Mouse (Mus musculus): ENCODE results near the gene Tspan31.

The Tspan31 gene

GRCm38 (mm10) chr10:127070190-127071121, at the start of gene Tspan31:
Gene Tspan31 (minus strand): TSS chr10:127070264.
- peak; percentile 91 for DNase-seq (ENCODE audit: low read depth, low spot score)

DNA sequence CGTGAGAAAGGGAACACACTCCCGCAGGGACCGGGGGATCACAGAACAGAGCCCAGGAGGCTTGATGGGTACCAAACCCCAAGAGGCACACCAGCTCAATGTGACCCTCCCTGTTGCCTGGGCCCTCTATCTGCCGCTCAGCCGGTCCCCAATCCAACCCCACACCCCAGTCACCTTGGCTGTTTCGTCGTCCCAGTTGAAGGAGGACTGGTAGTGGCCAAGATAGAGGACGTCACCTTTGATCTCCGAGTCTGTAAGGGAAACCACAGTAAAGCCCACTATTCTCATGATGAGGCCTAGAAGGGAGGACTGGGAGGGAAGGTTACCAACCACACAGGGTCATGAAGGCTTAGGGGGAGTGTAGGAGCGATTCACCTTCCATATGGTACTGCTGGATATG, 49.2 kb upstream of the Tspan31 start:
- no peak for DNase-seq (ENCODE audit: low read depth, low spot score)

- no peak for DNase-seq (ENCODE audit: low read depth, low spot score)
Observed at GRCm38 (mm10) chr10:127118470-127118869, 48.4 kb upstream of the Tspan31 start.

DNA sequence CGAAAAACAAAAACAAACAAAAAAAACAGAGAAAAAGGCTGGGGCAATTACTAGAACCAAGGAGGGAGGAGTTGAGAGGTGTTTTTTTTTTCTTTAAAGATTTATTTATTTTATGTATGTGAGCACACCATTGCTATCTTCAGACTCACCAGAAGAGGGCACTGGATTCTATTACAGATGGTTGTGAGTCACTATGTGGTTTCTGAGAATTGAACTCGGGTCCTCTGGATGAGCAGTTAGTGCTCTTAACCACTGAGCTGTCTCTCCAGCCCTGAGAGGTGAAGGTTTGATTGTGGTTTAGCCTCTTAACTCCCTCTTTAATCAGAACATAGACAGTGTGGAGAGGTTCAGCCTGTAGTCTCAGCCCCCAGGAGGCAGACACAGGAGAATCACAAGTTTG, 45.0 kb upstream of the Tspan31 start:
- DNase-seq (ENCODE audit: low read depth, low spot score) = peak; percentile 53

DNA sequence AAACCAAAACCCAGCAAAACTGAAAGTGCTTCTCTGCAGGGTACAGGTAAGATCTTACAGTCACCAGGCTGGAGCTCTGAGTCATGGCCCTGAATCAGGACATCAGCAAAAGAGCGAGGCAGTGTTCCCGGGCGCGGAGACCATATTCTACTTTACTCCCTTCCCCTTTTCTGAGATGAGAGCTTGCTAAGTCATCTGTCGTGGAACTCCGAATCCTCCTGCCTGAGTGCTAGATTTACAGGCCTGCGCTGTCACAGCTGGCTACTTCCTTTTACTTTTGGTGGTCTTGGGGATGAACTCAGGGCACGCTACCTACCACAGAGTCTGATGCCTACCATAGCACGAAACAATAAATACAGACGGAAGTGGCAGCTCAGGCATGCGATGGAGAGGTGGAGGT, 44.3 kb upstream of the Tspan31 start:
- no peak for DNase-seq (ENCODE audit: low read depth, low spot score)

DNA sequence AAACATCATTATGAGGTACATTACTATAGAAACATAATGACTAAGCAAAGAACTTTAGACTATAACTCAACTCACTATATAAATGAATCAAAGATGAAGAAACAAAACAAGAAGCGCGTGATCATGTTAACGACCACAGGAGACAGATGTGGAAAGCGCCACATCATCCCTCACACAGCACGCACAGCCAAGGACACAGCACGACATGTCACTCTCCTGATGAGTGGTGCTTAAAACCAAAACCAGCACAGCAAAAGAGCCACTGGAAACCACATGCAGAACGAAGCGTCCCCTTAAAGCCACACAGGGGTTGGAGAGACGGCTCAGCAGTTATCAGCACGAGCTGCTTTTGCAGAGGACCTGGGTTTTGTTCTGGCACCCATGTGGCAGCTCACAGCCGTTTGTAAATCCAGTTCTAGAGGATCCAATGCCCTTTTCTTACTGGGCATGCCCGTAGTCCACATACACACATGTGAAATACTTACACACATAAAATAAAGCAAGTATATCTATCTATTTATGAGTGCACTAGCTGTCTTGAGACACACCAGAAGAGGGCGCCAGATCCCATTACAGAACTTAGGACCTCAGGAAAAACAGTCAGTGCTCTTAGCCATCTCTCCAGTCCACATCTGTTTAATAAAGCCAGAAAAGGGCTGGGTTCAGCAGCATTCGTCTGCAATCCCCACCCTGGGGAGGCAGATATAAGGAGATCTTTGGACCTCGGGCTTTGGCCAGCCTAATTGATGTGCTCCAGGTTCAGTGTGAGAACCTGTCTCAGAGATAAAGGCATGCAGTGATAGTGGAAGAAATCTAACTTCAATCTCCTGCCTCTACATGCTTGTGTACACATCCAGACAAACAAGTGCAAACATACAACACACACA, 41.2 kb upstream of the Tspan31 start:
- DNase-seq (ENCODE audit: low read depth, low spot score) = peak; percentile 4

DNA sequence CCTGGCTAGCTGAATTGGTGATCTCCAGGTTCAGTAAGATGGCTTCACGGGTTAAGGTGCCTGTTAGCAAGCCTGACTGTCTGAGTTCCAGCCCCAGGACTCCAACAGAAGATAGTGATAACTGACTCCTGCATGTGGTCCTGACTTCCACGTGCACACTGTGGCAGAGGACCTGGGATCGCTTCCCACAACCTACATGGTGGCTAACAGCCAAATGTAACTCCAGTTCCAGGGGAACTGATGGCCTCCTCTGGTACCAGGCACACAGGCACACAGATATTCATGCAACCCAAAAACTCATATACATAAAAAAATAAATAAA, 38.2 kb upstream of the Tspan31 start:
- DNase-seq (ENCODE audit: low read depth, low spot score) = no peak

DNA sequence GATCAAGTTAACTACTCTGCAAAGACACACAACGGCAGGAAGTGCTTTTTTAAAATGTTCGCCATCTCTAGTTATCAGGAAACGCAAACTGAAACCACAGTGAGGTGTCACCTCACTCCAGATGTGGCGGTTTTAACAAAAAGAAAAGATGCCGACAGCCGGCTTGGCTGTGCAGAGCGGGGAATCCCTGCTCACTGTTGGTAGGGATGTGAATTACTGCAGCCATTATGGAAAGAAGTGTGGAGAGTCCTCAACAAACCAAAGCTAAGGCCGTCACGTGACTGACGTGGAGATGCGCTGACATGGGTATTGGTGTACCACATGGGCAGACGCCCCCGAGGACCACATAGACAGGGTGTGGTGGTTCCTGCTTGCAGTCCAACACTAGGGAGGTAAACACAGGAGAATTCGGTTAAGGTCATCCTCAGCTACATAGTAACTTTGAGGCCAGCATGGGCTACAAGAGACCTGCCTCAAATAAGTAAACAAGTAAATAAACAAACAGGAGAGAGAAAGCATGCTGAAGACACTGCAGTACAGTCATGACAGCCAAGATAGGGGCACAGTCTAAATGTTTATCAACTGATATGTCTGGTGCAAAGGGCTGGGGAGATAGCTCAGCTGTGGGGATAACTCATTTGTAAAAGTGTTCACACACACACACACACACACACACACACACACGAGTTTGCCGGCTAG, 37.6 kb upstream of the Tspan31 start:
- no peak for DNase-seq (ENCODE audit: low read depth, low spot score)

DNA sequence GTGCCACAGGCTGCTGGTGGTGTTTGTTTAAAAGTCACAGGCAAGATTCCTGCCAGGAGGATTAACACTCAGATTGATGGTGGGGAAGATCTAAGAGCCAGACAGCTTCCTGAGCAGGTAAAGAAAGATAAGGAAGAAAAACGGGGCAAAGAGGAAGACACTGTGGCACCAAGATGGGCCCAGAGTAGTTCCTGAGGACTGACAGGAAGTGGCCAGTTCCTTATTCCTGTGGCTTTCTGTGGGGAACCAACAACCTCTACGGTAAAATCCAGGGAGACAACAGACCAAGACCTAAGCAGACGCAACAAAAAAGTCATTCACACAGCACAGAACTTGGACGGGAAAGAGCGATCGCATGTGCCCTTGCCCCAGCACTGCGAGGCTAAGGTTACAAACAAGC, 33.6 kb upstream of the Tspan31 start:
- no peak for DNase-seq (ENCODE audit: low read depth, low spot score)

DNA sequence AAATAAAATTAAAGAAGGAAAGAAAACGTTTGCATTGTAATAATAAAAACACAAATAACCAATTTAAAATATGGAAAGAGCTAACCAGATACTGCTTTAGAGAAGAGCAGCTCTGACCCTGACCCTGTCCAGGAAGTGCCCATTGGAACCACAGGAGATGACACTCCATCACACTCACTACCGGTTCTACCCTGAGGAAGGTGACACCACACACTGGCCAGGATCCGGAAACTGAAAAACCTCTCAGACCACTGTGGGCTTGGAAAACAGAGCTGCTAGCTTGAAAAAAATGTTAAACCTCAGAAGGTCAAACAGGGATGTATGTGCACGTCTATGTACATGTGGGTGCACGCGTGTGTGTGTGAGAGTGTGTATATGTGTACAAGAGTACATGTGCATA, 31.1 kb upstream of the Tspan31 start:
- no peak for DNase-seq (ENCODE audit: low read depth, low spot score)

- DNase-seq (ENCODE audit: low read depth, low spot score) = no peak
Observed at GRCm38 (mm10) chr10:127100414-127100813, 30.4 kb upstream of the Tspan31 start.

DNA sequence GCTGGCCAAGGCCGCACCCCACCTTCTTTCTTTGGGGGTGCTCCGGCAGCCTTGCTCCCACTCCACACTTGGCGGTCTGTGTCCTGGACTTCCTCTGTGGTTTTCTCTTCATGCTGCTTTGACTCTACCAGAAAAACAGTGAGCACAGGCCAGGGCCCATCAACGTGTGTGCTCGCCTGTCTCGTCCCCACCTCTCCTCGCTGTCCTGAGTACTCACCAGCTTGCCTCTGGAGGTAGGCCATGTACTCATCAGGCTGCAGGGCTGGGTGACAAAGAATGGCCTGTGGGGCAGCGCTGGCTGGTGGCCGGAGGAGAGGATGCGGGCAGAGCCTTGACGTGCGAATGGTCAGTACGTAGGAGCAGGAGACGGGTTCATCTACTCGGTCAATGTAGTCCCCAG, 29.8 kb upstream of the Tspan31 start:
- no peak for DNase-seq (ENCODE audit: low read depth, low spot score)

- no peak for DNase-seq (ENCODE audit: low read depth, low spot score)
Observed at GRCm38 (mm10) chr10:127099191-127099590, 29.1 kb upstream of the Tspan31 start.

DNA sequence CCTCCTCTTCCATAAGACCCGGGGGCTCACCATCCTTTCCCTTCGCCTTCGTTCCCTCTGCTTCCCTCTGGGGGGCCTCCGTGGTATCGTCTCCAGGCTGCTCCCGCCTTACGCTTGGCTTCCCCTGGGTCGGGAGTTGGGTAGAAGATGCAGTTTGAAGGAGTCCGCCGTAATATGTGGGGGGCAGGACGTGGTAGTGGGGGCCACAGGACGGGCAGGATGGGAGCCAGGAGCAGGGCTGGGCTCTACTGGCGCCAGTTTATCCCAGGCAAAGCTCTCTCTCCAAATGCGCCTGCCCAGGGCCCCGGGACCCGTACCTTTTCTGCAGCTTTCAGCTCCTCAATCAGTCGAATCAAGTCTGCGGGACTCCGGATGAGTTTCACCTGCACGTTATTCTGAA, 28.4 kb upstream of the Tspan31 start:
- DNase-seq (ENCODE audit: low read depth, low spot score) = no peak

DNA sequence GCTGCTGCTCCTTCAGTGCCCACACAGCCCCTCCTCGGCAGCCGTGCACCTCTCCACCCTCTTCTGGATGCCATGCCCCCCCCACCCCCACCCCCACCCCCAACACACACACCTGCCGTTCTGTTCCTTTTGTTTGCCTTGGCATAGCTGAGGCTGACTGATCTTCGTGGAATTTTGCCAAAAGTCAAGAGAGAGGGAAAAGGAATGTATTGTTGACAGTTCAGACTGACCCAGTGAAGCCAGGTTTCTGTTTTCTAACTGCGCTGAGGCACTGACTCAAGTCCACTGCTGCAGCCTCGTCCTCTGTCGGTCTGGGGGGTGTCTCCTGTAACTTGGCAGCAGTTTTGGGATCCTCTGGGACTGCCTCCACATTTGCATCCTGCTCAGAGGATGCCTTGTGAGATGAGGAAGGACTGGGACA, 24.3 kb upstream of the Tspan31 start:
- no peak for DNase-seq (ENCODE audit: low read depth, low spot score)

DNA sequence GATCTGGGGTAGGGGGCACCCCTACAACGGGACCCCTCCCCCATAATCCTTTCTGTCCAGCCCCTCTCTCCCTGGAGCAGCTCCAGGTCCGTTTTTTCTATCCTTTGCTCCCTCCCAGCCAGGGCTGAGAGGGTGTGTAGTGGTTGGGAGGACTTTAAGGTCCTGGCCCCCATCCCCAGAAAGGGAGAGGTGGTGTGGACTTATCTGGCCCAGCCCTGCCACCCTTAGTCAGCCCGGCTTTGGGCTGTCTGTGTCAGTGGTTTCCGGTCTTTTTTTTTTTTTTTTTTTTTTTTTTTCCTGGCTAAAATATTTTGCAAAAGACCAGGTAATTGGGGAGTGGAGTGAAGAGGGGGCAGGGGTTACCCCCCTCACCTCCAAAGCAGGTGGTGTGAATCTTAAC, 22.7 kb upstream of the Tspan31 start:
- DNase-seq (ENCODE audit: low read depth, low spot score) = no peak

DNA sequence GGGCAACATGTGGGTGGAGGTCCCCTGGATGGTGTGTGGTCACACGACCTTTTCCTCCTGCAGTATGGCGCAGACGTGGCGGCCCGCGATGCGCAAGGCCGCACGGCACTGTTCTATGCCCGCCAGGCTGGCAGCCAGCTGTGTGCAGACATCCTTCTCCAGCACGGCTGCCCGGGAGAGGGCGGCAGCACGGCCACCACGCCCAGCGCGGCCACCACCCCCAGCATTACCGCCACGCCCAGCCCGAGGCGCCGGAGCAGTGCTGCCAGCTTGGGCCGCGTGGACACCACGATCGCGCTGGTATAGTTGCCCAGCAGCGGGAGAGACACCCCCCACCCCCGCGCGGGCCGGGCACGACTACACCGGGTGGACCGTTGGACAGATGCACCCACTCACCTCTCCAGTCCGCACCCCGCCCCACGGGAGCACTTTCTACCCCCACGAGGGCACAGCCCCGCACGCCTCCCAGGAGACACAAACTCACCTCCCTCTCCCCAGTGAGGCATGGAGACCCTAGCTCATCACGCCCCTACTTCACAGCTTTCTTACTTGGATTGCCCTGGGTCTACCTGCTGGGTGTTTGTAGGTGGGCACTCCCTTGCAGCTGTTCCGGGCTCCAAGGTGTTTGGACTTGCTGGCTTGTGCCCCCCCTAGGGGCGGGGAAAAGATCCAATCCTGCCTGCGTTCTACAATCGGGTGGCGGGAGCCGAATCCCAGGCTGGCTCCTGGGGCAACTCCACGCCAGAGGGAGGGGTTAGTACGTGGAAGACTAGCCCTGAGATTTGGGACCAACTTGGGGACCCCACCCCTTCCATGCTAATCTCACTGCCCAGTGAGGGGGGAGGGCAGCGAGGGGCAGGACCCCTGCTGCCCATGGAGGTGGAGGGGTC, 21.7 kb upstream of the Tspan31 start:
- no peak for DNase-seq (ENCODE audit: low read depth, low spot score)

DNA sequence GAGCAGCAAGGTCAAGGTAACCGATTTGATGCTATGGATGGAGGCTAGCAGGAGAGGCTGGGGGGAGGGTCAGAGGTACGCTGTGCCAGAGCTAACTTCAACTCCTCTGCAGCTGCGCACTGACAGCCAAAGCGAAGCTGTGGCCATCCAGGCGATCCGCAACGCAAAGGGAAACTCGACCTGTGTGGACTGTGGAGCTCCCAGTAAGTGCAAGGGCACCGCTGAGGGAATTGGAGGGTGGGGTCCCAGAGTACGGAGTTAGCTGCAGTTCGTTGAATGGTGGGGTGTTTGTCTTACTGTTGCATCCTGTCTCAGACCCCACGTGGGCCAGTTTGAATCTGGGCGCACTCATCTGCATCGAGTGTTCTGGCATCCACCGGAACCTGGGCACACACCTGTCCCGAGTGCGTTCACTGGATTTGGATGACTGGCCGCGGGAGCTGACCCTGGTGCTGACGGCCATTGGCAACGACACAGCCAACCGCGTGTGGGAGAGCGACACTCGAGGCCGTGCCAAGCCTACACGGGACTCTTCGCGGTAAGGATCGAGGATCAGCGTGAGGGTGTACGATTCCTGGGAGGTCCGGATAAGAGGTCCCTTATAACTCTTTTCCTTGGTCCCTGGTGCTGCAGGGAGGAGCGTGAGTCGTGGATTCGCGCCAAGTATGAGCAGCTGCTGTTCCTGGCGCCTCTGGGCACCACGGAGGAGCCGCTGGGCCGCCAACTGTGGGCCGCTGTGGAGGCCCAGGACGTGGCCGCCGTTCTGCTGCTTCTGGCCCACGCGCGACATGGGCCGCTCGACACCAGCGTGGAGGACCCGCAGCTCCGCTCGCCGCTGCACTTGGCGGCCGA, 20.7 kb upstream of the Tspan31 start:
- no peak for DNase-seq (ENCODE audit: low read depth, low spot score)

DNA sequence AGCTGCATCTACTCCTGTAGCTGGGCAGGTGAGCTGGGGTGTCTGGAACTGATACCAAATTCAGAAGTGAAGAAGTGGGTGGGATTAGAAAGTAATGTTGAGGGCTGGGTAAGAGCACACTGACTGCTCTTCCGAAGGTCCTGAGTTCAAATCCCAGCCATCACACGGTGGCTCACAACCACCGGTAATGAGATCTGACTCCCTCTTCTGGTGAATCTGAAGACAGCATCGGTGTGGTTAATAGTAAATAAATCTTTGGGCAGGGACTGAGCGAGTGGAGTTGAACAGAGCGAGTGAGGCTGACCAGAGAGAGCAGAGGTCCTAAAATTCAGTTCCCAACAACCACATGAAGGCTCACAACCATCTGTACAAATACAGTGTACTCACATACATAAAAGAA, 15.6 kb upstream of the Tspan31 start:
- no peak for DNase-seq (ENCODE audit: low read depth, low spot score)

DNA sequence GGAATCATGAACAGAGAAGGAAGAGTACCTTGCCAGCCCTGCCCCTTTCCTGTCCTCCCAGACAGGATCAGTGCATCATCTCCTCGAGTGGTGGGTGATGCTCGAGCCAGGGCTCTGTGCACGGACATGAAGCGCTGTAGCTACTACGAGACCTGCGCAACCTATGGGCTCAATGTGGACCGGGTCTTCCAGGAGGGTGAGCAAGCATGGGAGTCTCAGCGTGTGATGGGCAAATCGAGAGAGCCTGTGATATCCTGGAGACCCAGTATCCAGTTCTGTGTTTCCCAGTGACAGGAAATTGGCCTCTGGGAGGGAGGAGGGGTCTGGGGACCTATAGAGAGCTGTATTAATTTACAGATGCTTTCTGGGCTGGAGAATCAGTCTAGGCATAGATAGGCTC, 15.0 kb upstream of the Tspan31 start:
- DNase-seq (ENCODE audit: low read depth, low spot score) = no peak

All from A20 (cell line).